Mouse (Mus musculus) neural tube, embryonic 15.5 days (tissue): ENCODE measurements at regions not wholly inside any gene's neighbourhood (a gene's known extent, or its start where the extent isn't known, plus 50 kb on each side); places are given as distances from the start of the nearest gene placed in this dataset.

Source experiments
- ATAC-seq: fragments of 200-750 bp; cut with Nextera tagmentation; 2 replicates; pipeline ENCODE4 v1.8.0; 2017; ENCODE audit warnings: mild to moderate bottlenecking, moderate TSS enrichment, moderate library complexity; ENCODE audit not compliant: low FRiP score
- H3K27ac ChIP-seq: fragments of 300-500 bp; sonication (generic); replicated peaks from 2 replicates; pipeline ENCODE4 v1.5.1; 2015; ENCODE audit warnings: mild to moderate bottlenecking, inconsistent platforms
- H3K27me3 ChIP-seq: fragments of 300-500 bp; sonication (generic); replicated peaks from 2 replicates; pipeline ENCODE4 v1.6.1; 2015; ENCODE audit warnings: inconsistent platforms
- H3K36me3 ChIP-seq: fragments of 300-500 bp; sonication (generic); 2 replicates; pipeline ENCODE4 v1.6.1; 2015; ENCODE audit warnings: inconsistent platforms
- H3K4me1 ChIP-seq: fragments of 300-500 bp; sonication (generic); 2 replicates; pipeline ENCODE4 v1.6.1; 2015; ENCODE audit warnings: inconsistent platforms
- H3K4me2 ChIP-seq: fragments of 300-500 bp; sonication (generic); 2 replicates; pipeline ENCODE4 v1.6.1; 2015; ENCODE audit warnings: inconsistent platforms, mild to moderate bottlenecking, moderate library complexity
- H3K4me3 ChIP-seq: fragments of 300-500 bp; sonication (generic); replicated peaks from 2 replicates; pipeline ENCODE4 v1.5.1; 2015; ENCODE audit warnings: mild to moderate bottlenecking, inconsistent platforms
- H3K9ac ChIP-seq: fragments of 300-500 bp; sonication (generic); replicated peaks from 2 replicates; pipeline ENCODE4 v1.6.1; 2015; ENCODE audit warnings: mild to moderate bottlenecking, inconsistent platforms
- H3K9me3 ChIP-seq: fragments of 300-500 bp; sonication (generic); replicated peaks from 2 replicates; pipeline ENCODE4 v1.6.1; 2016; ENCODE audit warnings: inconsistent platforms
- WGBS: fragments of 180-500 bp; shearing (Covaris S2); methylation state at CpG from one replicate; pipeline ENCODE4 v1.1.7; 2015; ENCODE audit warnings: mixed read lengths; 5-methylcytosine and 5-hydroxymethylcytosine counted together

DNA sequence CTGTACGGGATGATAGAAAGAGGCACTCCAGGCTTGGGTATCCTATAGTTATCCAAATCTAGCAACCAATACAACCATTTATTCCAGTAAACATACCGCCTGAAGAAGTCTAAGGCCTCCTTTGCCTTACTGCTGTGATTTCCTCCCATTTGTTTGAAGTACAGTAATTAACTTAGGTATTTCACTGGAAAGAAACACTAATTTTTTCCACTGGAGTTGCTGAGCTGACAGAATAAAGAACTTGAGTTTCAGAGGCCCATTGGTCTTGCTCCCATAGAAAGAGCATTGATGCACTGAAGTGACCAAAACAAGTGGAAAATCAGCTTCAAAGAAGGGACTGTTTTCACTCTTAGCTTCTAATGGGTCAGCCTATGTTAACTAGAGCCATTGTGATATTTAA lies 1100.8 kb upstream of the Gm7489 start:
- no peak for ATAC-seq
- H3K9ac ChIP-seq = no peak overlapping the region
- 95% methylated on average over 2 of the region's 2 CpGs for WGBS
- H3K36me3 ChIP-seq = no peaks in the 10 kb centered on the region
- H3K27me3 ChIP-seq = no peaks in the 10 kb centered on the region
- no peak overlapping the region for H3K4me2 ChIP-seq
- no peak overlapping the region for H3K27ac ChIP-seq
- H3K4me3 ChIP-seq = no peak overlapping the region
- H3K9me3 ChIP-seq = no peaks in the 10 kb centered on the region
- H3K4me1 ChIP-seq = no peaks in the 10 kb centered on the region

DNA sequence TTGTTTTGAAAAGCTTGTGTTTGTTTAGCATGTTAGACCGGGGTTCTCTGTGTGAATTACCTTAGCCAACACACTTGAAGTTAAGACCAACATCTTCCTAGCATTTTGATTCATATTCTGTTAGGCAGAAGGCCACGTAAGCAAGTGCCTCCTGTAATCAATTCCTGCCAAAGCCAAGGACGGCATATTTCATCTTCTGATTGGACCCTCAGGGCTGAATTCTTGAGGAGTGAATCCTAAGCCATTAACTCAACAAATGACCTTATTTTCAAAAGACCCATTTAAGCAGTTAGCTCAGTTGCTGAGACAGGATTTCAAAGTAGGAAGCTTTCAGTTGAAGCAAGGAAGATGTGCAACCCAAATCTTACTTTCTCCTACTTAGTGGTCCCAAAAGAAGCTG lies 1099.5 kb upstream of the Gm7489 start:
- no peaks in the 10 kb centered on the region for H3K4me1 ChIP-seq
- no peaks in the 10 kb centered on the region for H3K36me3 ChIP-seq
- H3K9me3 ChIP-seq = no peaks in the 10 kb centered on the region
- 81% methylated on average over 3 of the region's 3 CpGs for WGBS
- no peak overlapping the region for H3K4me3 ChIP-seq
- H3K4me2 ChIP-seq = no peak overlapping the region
- no peaks in the 10 kb centered on the region for H3K27me3 ChIP-seq
- no peak overlapping the region for H3K9ac ChIP-seq
- no peak for ATAC-seq
- H3K27ac ChIP-seq = no peak overlapping the region

- H3K4me1 ChIP-seq = no peaks in the 10 kb centered on the region
- H3K4me2 ChIP-seq = no peak overlapping the region
- no peak overlapping the region for H3K9ac ChIP-seq
- no peak for ATAC-seq
- H3K36me3 ChIP-seq = no peaks in the 10 kb centered on the region
- WGBS = 82% methylated on average over 8 of the region's 8 CpGs
- H3K27me3 ChIP-seq = no peaks in the 10 kb centered on the region
- H3K4me3 ChIP-seq = no peak overlapping the region
- no peaks in the 10 kb centered on the region for H3K9me3 ChIP-seq
- H3K27ac ChIP-seq = no peak overlapping the region
These were observed 1098.7 kb upstream of the Gm7489 start for GRCm38 (mm10) chr15:52785976-52786375.

- no peaks in the 10 kb centered on the region for H3K27me3 ChIP-seq
- H3K36me3 ChIP-seq = no peaks in the 10 kb centered on the region
- no peak overlapping the region for H3K4me3 ChIP-seq
- no peaks in the 10 kb centered on the region for H3K4me1 ChIP-seq
- H3K9ac ChIP-seq = no peak overlapping the region
- H3K9me3 ChIP-seq = no peaks in the 10 kb centered on the region
- no peak overlapping the region for H3K4me2 ChIP-seq
- WGBS = 84% methylated on average over 4 of the region's 4 CpGs
- no peak overlapping the region for H3K27ac ChIP-seq
- no peak for ATAC-seq
These were observed 1079.1 kb upstream of the Gm7489 start for GRCm38 (mm10) chr15:52805479-52806199.

DNA sequence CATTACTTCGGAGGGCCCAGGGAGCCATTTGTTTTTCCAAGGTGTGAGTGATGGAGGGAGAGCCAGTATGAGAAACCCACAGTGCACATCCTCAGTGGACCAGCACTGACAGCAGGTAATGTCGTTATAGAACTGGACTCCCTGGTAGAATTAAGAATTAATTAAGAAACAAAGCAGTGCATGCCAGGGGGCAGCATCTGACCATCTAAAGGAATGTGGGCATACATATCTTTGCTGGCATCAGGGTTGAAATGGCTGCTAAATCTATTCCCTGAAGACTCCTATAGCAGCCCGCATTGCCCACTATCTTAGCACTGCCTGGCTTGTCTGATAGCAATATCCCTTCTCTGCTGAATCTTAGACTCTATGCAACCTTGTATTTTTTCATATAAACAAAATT lies 1076.1 kb upstream of the Gm7489 start:
- Histone ChIP-seq H3K36me3 (no peaks in the 10 kb centered on the region), H3K4me3 (no peak overlapping the region), H3K9me3 (no peaks in the 10 kb centered on the region), H3K4me2 (no peak overlapping the region), H3K27me3 (no peaks in the 10 kb centered on the region), H3K9ac (no peak overlapping the region), H3K4me1 (no peaks in the 10 kb centered on the region), H3K27ac (no peak overlapping the region)
- ATAC-seq = peak; percentile 38; the same call in 1 of the 2 replicates
- WGBS = 62% methylated on average over 3 of the region's 3 CpGs

- H3K4me2 ChIP-seq = no peak overlapping the region
- H3K27ac ChIP-seq = no peak overlapping the region
- H3K9me3 ChIP-seq = no peaks in the 10 kb centered on the region
- H3K4me1 ChIP-seq = no peaks in the 10 kb centered on the region
- H3K36me3 ChIP-seq = no peaks in the 10 kb centered on the region
- no peaks in the 10 kb centered on the region for H3K27me3 ChIP-seq
- H3K9ac ChIP-seq = no peak overlapping the region
- H3K4me3 ChIP-seq = no peak overlapping the region
- ATAC-seq = no peak
- WGBS = 92% methylated on average over 6 of the region's 6 CpGs
These were observed 1063.9 kb upstream of the Gm7489 start for GRCm38 (mm10) chr15:52820796-52821195.

DNA sequence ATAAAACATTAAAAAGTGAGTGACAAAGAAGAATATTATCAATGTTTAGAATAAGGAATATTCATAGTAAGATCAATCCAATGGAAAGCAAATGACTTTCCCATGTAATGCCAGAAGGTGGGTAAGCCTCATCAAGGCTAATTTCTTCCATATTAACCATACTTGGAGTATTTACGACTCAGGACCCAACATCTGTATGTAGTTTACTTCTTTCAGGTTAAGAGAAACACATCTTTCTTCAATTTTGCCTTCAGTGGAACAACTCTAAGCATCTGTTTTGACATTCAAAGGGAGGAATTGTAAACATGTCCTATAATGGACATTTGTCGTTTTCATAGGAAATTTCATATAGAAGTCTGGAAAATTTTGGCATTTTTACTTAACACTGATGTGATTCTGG lies 1047.8 kb upstream of the Gm7489 start:
- H3K9ac ChIP-seq = no peak overlapping the region
- no peak overlapping the region for H3K4me3 ChIP-seq
- no peaks in the 10 kb centered on the region for H3K9me3 ChIP-seq
- no peak overlapping the region for H3K27ac ChIP-seq
- no peak for ATAC-seq
- WGBS = 88% methylated on average over 2 of the region's 2 CpGs
- H3K4me2 ChIP-seq = no peak overlapping the region
- no peaks in the 10 kb centered on the region for H3K36me3 ChIP-seq
- H3K27me3 ChIP-seq = no peaks in the 10 kb centered on the region
- no peaks in the 10 kb centered on the region for H3K4me1 ChIP-seq

DNA sequence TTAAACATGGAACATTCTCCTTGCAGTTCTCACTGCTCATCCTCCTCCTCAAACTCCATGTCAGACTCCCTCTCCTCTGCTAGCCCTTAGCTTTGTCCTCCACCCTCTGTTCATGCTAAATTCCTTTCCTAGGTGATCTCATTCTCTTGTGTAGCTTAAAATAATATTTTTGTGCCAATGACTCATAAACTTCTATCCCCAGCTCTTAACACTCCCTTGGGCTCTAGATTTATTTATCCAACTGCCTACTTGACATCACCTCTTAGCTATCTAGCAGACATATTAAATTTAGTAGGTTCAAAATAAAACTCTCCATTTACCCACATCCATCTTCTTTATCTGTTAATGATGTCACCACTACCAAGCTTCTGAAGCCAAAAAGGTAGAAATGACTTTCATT lies 1036.6 kb upstream of the Gm7489 start:
- ATAC-seq = no peak
- no peak overlapping the region for H3K4me3 ChIP-seq
- H3K9me3 ChIP-seq = no peaks in the 10 kb centered on the region
- H3K4me1 ChIP-seq = no peaks in the 10 kb centered on the region
- no peak overlapping the region for H3K4me2 ChIP-seq
- no peaks in the 10 kb centered on the region for H3K27me3 ChIP-seq
- no peak overlapping the region for H3K9ac ChIP-seq
- no peaks in the 10 kb centered on the region for H3K36me3 ChIP-seq
- H3K27ac ChIP-seq = no peak overlapping the region

- 89% methylated on average over 4 of the region's 4 CpGs for WGBS
- no peaks in the 10 kb centered on the region for H3K4me1 ChIP-seq
- no peaks in the 10 kb centered on the region for H3K9me3 ChIP-seq
- no peak for ATAC-seq
- no peak overlapping the region for H3K27ac ChIP-seq
- H3K27me3 ChIP-seq = no peaks in the 10 kb centered on the region
- H3K4me2 ChIP-seq = no peak overlapping the region
- no peaks in the 10 kb centered on the region for H3K36me3 ChIP-seq
- H3K9ac ChIP-seq = no peak overlapping the region
- no peak overlapping the region for H3K4me3 ChIP-seq
These were observed 1026.0 kb upstream of the Gm7489 start for GRCm38 (mm10) chr15:52858682-52859081.

DNA sequence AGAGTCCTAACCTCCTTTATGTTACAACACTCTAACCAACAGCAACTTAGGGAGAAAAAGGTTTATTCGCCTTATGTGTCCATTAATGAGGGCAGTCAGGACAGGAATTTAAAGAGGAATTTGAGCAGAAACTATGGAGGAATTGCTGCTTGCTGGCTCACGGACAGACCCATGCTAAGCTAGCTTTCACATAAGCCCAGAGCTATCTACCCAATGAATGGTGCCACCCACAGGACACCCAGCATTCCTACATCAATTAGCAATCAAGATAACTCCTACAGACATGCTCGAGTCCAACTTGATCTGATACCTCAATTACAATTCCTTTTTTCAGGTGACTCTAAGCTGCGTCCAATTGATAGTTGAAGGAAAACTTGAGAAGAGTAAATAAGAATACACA lies 1021.2 kb upstream of the Gm7489 start:
- H3K4me2 ChIP-seq = no peak overlapping the region
- no peaks in the 10 kb centered on the region for H3K9me3 ChIP-seq
- no peak overlapping the region for H3K4me3 ChIP-seq
- H3K27ac ChIP-seq = no peak overlapping the region
- no peaks in the 10 kb centered on the region for H3K4me1 ChIP-seq
- no peaks in the 10 kb centered on the region for H3K36me3 ChIP-seq
- ATAC-seq = no peak
- 87% methylated on average over 4 of the region's 4 CpGs for WGBS
- H3K27me3 ChIP-seq = no peaks in the 10 kb centered on the region
- H3K9ac ChIP-seq = no peak overlapping the region

- 74% methylated on average over 9 of the region's 9 CpGs for WGBS
- ATAC-seq = no peak
These were observed 992.3 kb upstream of the Gm7489 start for GRCm38 (mm10) chr15:52892244-52892950.

GRCm38 (mm10) chr15:52898107-52898506 lies 986.6 kb upstream of the Gm7489 start:
- H3K9me3 ChIP-seq = no peaks in the 10 kb centered on the region
- no peak overlapping the region for H3K27ac ChIP-seq
- no peak overlapping the region for H3K9ac ChIP-seq
- H3K27me3 ChIP-seq = no peaks in the 10 kb centered on the region
- H3K4me1 ChIP-seq = no peaks in the 10 kb centered on the region
- ATAC-seq = no peak
- 88% methylated on average over 1 of the region's 1 CpGs for WGBS
- H3K4me2 ChIP-seq = no peak overlapping the region
- H3K4me3 ChIP-seq = no peak overlapping the region
- H3K36me3 ChIP-seq = no peaks in the 10 kb centered on the region

More at GRCm38 (mm10) chr15:52892244-52892950, 992.3 kb upstream of the Gm7489 start:
- Histone ChIP-seq H3K27ac (no peak overlapping the region), H3K9ac (no peak overlapping the region), H3K4me3 (no peak overlapping the region), H3K4me2 (no peak overlapping the region), H3K36me3 (no peaks in the 10 kb centered on the region), H3K9me3 (no peaks in the 10 kb centered on the region), H3K27me3 (no peaks in the 10 kb centered on the region), H3K4me1 (no peaks in the 10 kb centered on the region)
